Mouse (Mus musculus) thymus, adult 2 months (tissue): ENCODE results near the gene Pgap3.

Experiments
- CTCF ChIP-seq: fragments of 200-500 bp; IDR thresholded peaks from 2 replicates; pipeline ENCODE4 v1.5.1; 2012; ENCODE audit warnings: mild to moderate bottlenecking, control low read depth, low read length, moderate library complexity, borderline replicate concordance; ENCODE audit not compliant: control insufficient read depth, poor library complexity, insufficient read depth; ENCODE audit errors: extremely low read depth
- POLR2A ChIP-seq: fragments of 200-500 bp; IDR thresholded peaks from 2 replicates; pipeline ENCODE4 v1.6.1; 2012; ENCODE audit warnings: mild to moderate bottlenecking, low read length, control low read depth, moderate library complexity; ENCODE audit not compliant: control insufficient read depth, poor library complexity, insufficient read depth; ENCODE audit errors: extremely low read depth

DNA sequence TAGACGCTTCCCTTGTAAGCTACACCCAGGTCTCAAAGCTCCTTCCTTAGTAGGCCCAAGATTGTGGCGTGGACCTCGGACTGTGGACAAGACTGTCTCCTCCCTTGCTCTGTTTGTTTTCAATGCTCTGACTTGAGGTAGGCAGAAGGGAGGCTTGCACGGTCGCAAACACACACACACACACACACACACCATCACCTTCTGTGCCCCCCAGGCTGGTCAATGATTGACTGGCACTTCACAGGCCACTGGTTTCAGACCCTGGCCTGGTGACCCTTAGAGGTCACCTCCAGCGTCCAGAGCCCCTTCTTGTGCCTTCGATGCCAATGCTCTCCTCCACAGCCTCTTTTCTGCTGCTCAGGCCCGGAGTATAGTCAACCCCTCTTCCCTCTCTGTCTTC is 8.6 kb upstream of the Pgap3 start:
- no peak for TF ChIP-seq POLR2A
- no peak for TF ChIP-seq CTCF
